In genomic region chr12:84053173-84053572, GRCm38 (mm10) we compare ENCODE assay signal across 10 mouse cellular contexts. TPM values are rescaled to one million over a fixed set of nuclear protein-coding genes. Genes with fewer than 3 reads are reported as not detected.
DNase-seq lines count a peak whose midpoint lies in the region; ATAC-seq and TF ChIP-seq lines count a peak whose summit lies in the region.
"Had no signal": no experiment of that assay in that cellular context is flagged by ENCODE, and none has a peak within 500 bp of the region (broad histone marks: within the 10 kb centered on the region; RNA-seq: fewer than 3 reads in every experiment).

No protein-coding gene starts in this region.

- WGBS in lung, embryonic 15.5 days, result 6% methylated on average over 16 of the region's 16 CpGs
- 6% methylated on average over 16 of the region's 16 CpGs for WGBS in intestine, postnatal 0 days
- WGBS in olfactory bulb, adult 2 months, result 11% methylated on average over 16 of the region's 16 CpGs

- TF ChIP-seq POLR2A in olfactory bulb, adult 2 months (IDR thresholded peaks at IDR 0.05; ENCODE audit: insufficient read depth, low read depth, low read length), result no peak

- DNase-seq in adrenal gland, adult 2 months, result peak; percentile 21
- DNase-seq in adrenal gland, postnatal 25 days, result no peak
- DNase-seq in lung, postnatal 4 days, result no peak
- no peak for DNase-seq in gastrocnemius, postnatal 14 days
- DNase-seq in urinary bladder, adult 18-20 months (ENCODE audit: low spot score in 2 of 2), result no peak

- no peaks in the 10 kb centered on the region for H3K36me3 ChIP-seq in lung, embryonic 15.5 days
- no peaks in the 10 kb centered on the region for H3K36me3 ChIP-seq in intestine, postnatal 0 days (ENCODE audit: control insufficient read depth, insufficient read depth)

- H3K9ac ChIP-seq in lung, embryonic 15.5 days, result peak overlapping the region; percentile 25; the same call in 1 of the 2 replicates
- H3K9ac ChIP-seq in intestine, postnatal 0 days (ENCODE audit: low read depth, low read length), result 0 out of 2 replicates have a peak overlapping the region, but pooled peaks have one; percentile 40

- ATAC-seq in lung, embryonic 15.5 days (ENCODE audit: borderline replicate concordance, extremely low read depth, low FRiP score, low TSS enrichment), result no peak
- 0 out of 2 replicates have a peak, but pooled peaks have one; percentile 36 for ATAC-seq in intestine, postnatal 0 days

- H3K4me3 ChIP-seq in lung, embryonic 15.5 days, result peak overlapping the region; percentile 45
- peak overlapping the region; percentile 40 for H3K4me3 ChIP-seq in intestine, postnatal 0 days (ENCODE audit: low read depth, low read length)
- H3K4me3 ChIP-seq in olfactory bulb, adult 2 months (ENCODE audit: insufficient read depth, low read depth, low read length), result peak overlapping the region; percentile 50

- H3K4me1 ChIP-seq in lung, embryonic 15.5 days, result peaks cover 7% of the 10 kb centered on the region
- H3K4me1 ChIP-seq in intestine, postnatal 0 days (replicated peaks; ENCODE audit: control insufficient read depth, insufficient read depth, low read length), result 0 out of 2 replicates have a peak, but pooled peaks cover 4% of the 10 kb centered on the region
- peaks cover 6% of the 10 kb centered on the region; the same call in 1 of the 2 replicates for H3K4me1 ChIP-seq in olfactory bulb, adult 2 months (ENCODE audit: control insufficient read depth, insufficient read depth, low read length)

- H3K9me3 ChIP-seq in lung, embryonic 15.5 days, result no peaks in the 10 kb centered on the region; the same call in 1 of the 2 replicates
- H3K9me3 ChIP-seq in intestine, postnatal 0 days (ENCODE audit: control insufficient read depth), result no peaks in the 10 kb centered on the region; the same call in 1 of the 2 replicates

- peak overlapping the region; percentile 84 for H3K4me2 ChIP-seq in lung, embryonic 15.5 days
- peak overlapping the region; percentile 80 for H3K4me2 ChIP-seq in intestine, postnatal 0 days (replicated peaks; ENCODE audit: low read depth)

- H3K27ac ChIP-seq in lung, embryonic 15.5 days, result no peak overlapping the region
- H3K27ac ChIP-seq in intestine, postnatal 0 days (ENCODE audit: low read depth, low read length), result peak overlapping the region; percentile 35; the same call in 1 of the 2 replicates
- no peak overlapping the region for H3K27ac ChIP-seq in olfactory bulb, adult 2 months (ENCODE audit: insufficient read depth, low read depth, low read length)

- H3K27me3 ChIP-seq in lung, embryonic 15.5 days, result peaks cover 24% of the 10 kb centered on the region
- H3K27me3 ChIP-seq in intestine, postnatal 0 days (replicated peaks; ENCODE audit: control insufficient read depth, insufficient read depth, low read length), result no peaks in the 10 kb centered on the region

- intact Hi-C loops in gastrocnemius, postnatal 14 days (cut with DNase I; ENCODE audit: low total_unique reads), result no loop called here

- TF ChIP-seq CTCF in intestine, postnatal 0 days (IDR thresholded peaks at IDR 0.05; ENCODE audit: low read depth), result no peak
- no peak for TF ChIP-seq CTCF in olfactory bulb, adult 2 months (IDR thresholded peaks at IDR 0.05; ENCODE audit: insufficient read depth, low read depth, low read length)

RNA-seq across cellular contexts. Expression of gene Acot3, which starts 1.2 kb away (rescaled TPM):
- under 1 TPM; 0.14 to 0.46 TPM for total RNA-seq in adrenal gland, adult 2 months (2021)
- 0.47 and 1.0 TPM in 2 replicates for polyA plus RNA-seq in adrenal gland, adult 2 months (2012; rRNA removed)
- not detected in 2 replicates for total RNA-seq in adrenal gland, postnatal 25 days (2021)
- polyA plus RNA-seq in lung, embryonic 15.5 days (2015; fragmentation: Nextera tagmentation; extraction: Ambion mirVana), result 0.30 and 0.33 TPM in 2 replicates
- polyA plus RNA-seq in intestine, postnatal 0 days (2015; fragmentation: Nextera tagmentation; extraction: Ambion mirVana), result 22.5 and 28.2 TPM in 2 replicates
- polyA plus RNA-seq in olfactory bulb, adult 2 months (2012; ENCODE audit: insufficient read depth, insufficient read length, low replicate concordance, missing spikeins), result not detected in 2 replicates
- total RNA-seq in gastrocnemius, postnatal 14 days (2021), result not detected
- total RNA-seq: common myeloid progenitor, adult 5-6 weeks; neutrophil, adult 5-6 weeks had no signal

RNA-seq across cellular contexts. Expression of gene Gm49366, which starts 14.4 kb away (rescaled TPM):
- not detected for total RNA-seq in adrenal gland, adult 2 months (2021)
- not detected in 2 replicates for polyA plus RNA-seq in adrenal gland, adult 2 months (2012; rRNA removed)
- not detected in 2 replicates for total RNA-seq in adrenal gland, postnatal 25 days (2021)
- polyA plus RNA-seq in lung, embryonic 15.5 days (2015; fragmentation: Nextera tagmentation; extraction: Ambion mirVana), result not detected in 2 replicates
- not detected in 2 replicates for polyA plus RNA-seq in intestine, postnatal 0 days (2015; fragmentation: Nextera tagmentation; extraction: Ambion mirVana)
- polyA plus RNA-seq in olfactory bulb, adult 2 months (2012; ENCODE audit: insufficient read depth, insufficient read length, low replicate concordance, missing spikeins), result not detected in 2 replicates
- not detected for total RNA-seq in gastrocnemius, postnatal 14 days (2021)
- total RNA-seq: common myeloid progenitor, adult 5-6 weeks; neutrophil, adult 5-6 weeks had no signal

RNA-seq across cellular contexts. Expression of gene Acot4, which starts 15.0 kb away (rescaled TPM):
- total RNA-seq in adrenal gland, adult 2 months (2021), result 1 to 10 TPM; 2.3 to 3.1 TPM
- 5.0 and 5.6 TPM in 2 replicates for polyA plus RNA-seq in adrenal gland, adult 2 months (2012; rRNA removed)
- 1.5 and 1.7 TPM in 2 replicates for total RNA-seq in adrenal gland, postnatal 25 days (2021)
- polyA plus RNA-seq in lung, embryonic 15.5 days (2015; fragmentation: Nextera tagmentation; extraction: Ambion mirVana), result 0.44 and 0.50 TPM in 2 replicates
- 45.2 and 53.8 TPM in 2 replicates for polyA plus RNA-seq in intestine, postnatal 0 days (2015; fragmentation: Nextera tagmentation; extraction: Ambion mirVana)
- polyA plus RNA-seq in olfactory bulb, adult 2 months (2012; ENCODE audit: insufficient read depth, insufficient read length, low replicate concordance, missing spikeins), result not detected in 2 replicates
- under 1 TPM; 0.16 to 0.27 TPM for total RNA-seq in gastrocnemius, postnatal 14 days (2021)
- total RNA-seq: common myeloid progenitor, adult 5-6 weeks; neutrophil, adult 5-6 weeks had no signal

RNA-seq across cellular contexts. Expression of gene Acot5, which starts 16.0 kb away (rescaled TPM):
- under 1 TPM; 0.23 to 0.35 TPM for total RNA-seq in adrenal gland, adult 2 months (2021)
- polyA plus RNA-seq in adrenal gland, adult 2 months (2012; rRNA removed), result 0.19 and 0.52 TPM in 2 replicates
- total RNA-seq in adrenal gland, postnatal 25 days (2021), result 0.33 TPM in 1 of 2 replicates, not detected in the other
- not detected in 2 replicates for polyA plus RNA-seq in lung, embryonic 15.5 days (2015; fragmentation: Nextera tagmentation; extraction: Ambion mirVana)
- 6.6 and 7.8 TPM in 2 replicates for polyA plus RNA-seq in intestine, postnatal 0 days (2015; fragmentation: Nextera tagmentation; extraction: Ambion mirVana)
- polyA plus RNA-seq in olfactory bulb, adult 2 months (2012; ENCODE audit: insufficient read depth, insufficient read length, low replicate concordance, missing spikeins), result not detected in 2 replicates
- under 1 TPM in 1 of 2 experiments, not detected in 1; 0.14 TPM for total RNA-seq in gastrocnemius, postnatal 14 days (2021)
- total RNA-seq: common myeloid progenitor, adult 5-6 weeks; neutrophil, adult 5-6 weeks had no signal

RNA-seq across cellular contexts. Expression of gene Acot1, which starts 43.9 kb away (rescaled TPM):
- 10 to 100 TPM; 11.8 TPM for total RNA-seq in adrenal gland, adult 2 months (2021)
- polyA plus RNA-seq in adrenal gland, adult 2 months (2012; rRNA removed), result 2.9 and 4.1 TPM in 2 replicates
- 6.3 and 7.7 TPM in 2 replicates for total RNA-seq in adrenal gland, postnatal 25 days (2021)
- 85.5 and 92.8 TPM in 2 replicates for polyA plus RNA-seq in lung, embryonic 15.5 days (2015; fragmentation: Nextera tagmentation; extraction: Ambion mirVana)
- 251 and 267 TPM in 2 replicates for polyA plus RNA-seq in intestine, postnatal 0 days (2015; fragmentation: Nextera tagmentation; extraction: Ambion mirVana)
- not detected in 2 replicates for polyA plus RNA-seq in olfactory bulb, adult 2 months (2012; ENCODE audit: insufficient read depth, insufficient read length, low replicate concordance, missing spikeins)
- 1 to 10 TPM; 5.7 to 8.0 TPM for total RNA-seq in gastrocnemius, postnatal 14 days (2021)

Comparison
In these comparisons a context has a peak if more than half of its experiments do, and no peak if none do; other contexts are left out.
1. RNA of gene Acot3, which starts 1.2 kb away (polyA plus RNA-seq): 22.5 to 28.2 TPM in intestine, postnatal 0 days; 0.47 to 1.0 TPM in adrenal gland, adult 2 months, 0.30 to 0.33 TPM in lung, embryonic 15.5 days and not detected in olfactory bulb, adult 2 months; every median in the first group is over 10 times any median in the second.
2. Peak in every context shown above with its lines, with median percentiles within 50 percentile points of each other: H3K4me3 ChIP-seq.